Mouse (Mus musculus) forebrain, embryonic 13.5 days (tissue): ENCODE data around the gene Stx1a. TPM values are rescaled to one million over a fixed set of nuclear protein-coding genes. Genes with fewer than 3 reads are reported as not detected.

ENCODE experiments used
- ATAC-seq: fragments of 200-750 bp; cut with Nextera tagmentation; 2 replicates; pipeline ENCODE4 v1.8.0; 2017
- H3K27ac ChIP-seq: fragments of 300-500 bp; sonication (generic); 2 replicates; pipeline ENCODE4 v1.5.1; 2015; ENCODE audit warnings: inconsistent platforms, mild to moderate bottlenecking, moderate library complexity
- H3K27me3 ChIP-seq: fragments of 300-500 bp; sonication (generic); 2 replicates; pipeline ENCODE4 v1.6.1; 2015; ENCODE audit warnings: mild to moderate bottlenecking, inconsistent platforms
- H3K36me3 ChIP-seq: fragments of 300-500 bp; sonication (generic); 2 replicates; pipeline ENCODE4 v1.6.1; 2015; ENCODE audit warnings: mild to moderate bottlenecking, inconsistent platforms; ENCODE audit not compliant: poor library complexity, severe bottlenecking
- H3K4me1 ChIP-seq: fragments of 300-500 bp; sonication (generic); 2 replicates; pipeline ENCODE4 v1.6.1; 2015; ENCODE audit warnings: inconsistent platforms
- H3K4me2 ChIP-seq: fragments of 300-500 bp; sonication (generic); 2 replicates; pipeline ENCODE4 v1.6.1; 2015; ENCODE audit warnings: inconsistent platforms, mild to moderate bottlenecking, moderate library complexity
- H3K4me3 ChIP-seq: fragments of 300-500 bp; sonication (generic); 2 replicates; pipeline ENCODE4 v1.5.1; 2015; ENCODE audit warnings: mild to moderate bottlenecking, inconsistent platforms
- H3K9ac ChIP-seq: fragments of 300-500 bp; sonication (generic); 2 replicates; pipeline ENCODE4 v1.6.1; 2015; ENCODE audit warnings: mild to moderate bottlenecking, inconsistent platforms
- H3K9me3 ChIP-seq: fragments of 300-500 bp; sonication (generic); replicated peaks from 2 replicates; pipeline ENCODE4 v1.6.1; 2016; ENCODE audit warnings: inconsistent platforms
- WGBS: fragments of 180-500 bp; shearing (Covaris S2); methylation state at CpG from one replicate; pipeline ENCODE4 v1.1.7; 2015; 5-methylcytosine and 5-hydroxymethylcytosine counted together
- polyA plus RNA-seq: library from polyadenylated mRNA; unstranded; fragments of >200 nt; fragmentation: Nextera tagmentation; extraction: Ambion mirVana; gene quantifications from 2 replicates; pipeline ENCODE4 v1.2.1, GENCODE M21; 2015

Gene Stx1a
- polyA plus RNA-seq, 1 experiment from 2014 or later: 34.1 TPM

DNA sequence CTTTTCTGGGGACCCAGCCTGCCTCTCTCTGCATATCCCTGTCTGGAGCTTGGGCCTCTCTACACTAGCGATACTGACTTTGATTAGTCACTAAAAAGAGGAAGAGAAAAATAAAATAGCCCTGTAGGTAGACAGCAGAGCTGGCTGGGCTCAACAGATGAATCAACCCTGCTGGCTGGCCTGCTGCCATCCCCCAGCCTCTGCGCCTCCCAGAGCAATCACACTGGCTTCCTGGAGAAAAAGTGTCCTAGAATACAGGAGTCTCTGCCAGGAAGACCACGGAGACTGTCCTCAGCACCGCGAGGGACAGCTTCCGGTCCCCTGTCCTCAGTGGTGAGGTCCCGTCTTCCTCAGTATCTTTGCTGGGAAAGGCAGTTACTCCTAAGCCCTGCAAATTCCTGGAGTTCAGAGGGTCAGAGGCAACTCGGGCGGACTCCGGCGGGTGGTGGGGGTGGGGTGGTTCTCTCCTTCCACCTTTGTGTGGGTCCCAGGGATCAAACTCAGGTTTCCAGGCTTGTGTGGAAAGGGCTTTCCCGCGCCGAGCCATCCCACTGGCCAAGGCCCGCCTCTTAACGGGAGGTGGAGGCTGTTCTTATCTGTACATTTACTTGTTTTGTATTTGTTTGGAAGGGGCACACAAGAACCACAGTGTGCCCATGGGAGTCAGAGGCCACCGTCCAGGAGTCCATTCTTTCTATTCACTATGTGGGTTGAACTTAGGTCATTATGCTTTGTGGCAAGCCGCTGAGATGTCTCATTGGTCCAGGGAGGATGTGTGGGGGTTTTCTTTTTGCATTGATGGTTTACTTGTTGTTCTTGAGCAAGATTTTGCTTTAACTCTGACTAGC, 5.9 kb downstream of the Stx1a start:
- H3K9me3 ChIP-seq: no peaks in the 10 kb centered on the region
- no peak for ATAC-seq
- no peaks in the 10 kb centered on the region for H3K27me3 ChIP-seq
- no peak overlapping the region for H3K27ac ChIP-seq
- H3K4me3 ChIP-seq: no peak overlapping the region
- 58% methylated on average over 18 of the region's 18 CpGs for WGBS
- no peak overlapping the region for H3K4me2 ChIP-seq
- H3K4me1 ChIP-seq: peaks cover 17% of the 10 kb centered on the region
- H3K36me3 ChIP-seq: 0 out of 2 replicates have a peak, but pooled peaks cover 3% of the 10 kb centered on the region
- no peak overlapping the region for H3K9ac ChIP-seq

- WGBS: 94% methylated on average over 5 of the region's 5 CpGs
- Histone ChIP-seq H3K4me2 (no peak overlapping the region), H3K27ac (no peak overlapping the region), H3K4me3 (no peak overlapping the region), H3K9me3 (peaks cover 4% of the 10 kb centered on the region; the same call in 1 of the 2 replicates), H3K36me3 (0 out of 2 replicates have a peak, but pooled peaks cover 7% of the 10 kb centered on the region), H3K9ac (no peak overlapping the region), H3K27me3 (no peaks in the 10 kb centered on the region), H3K4me1 (no peaks in the 10 kb centered on the region)
- no peak for ATAC-seq
Observed at GRCm38 (mm10) chr5:135032581-135032980, 9.3 kb downstream of the Stx1a start.

GRCm38 (mm10) chr5:135034593-135034992, 11.3 kb downstream of the Stx1a start:
- Histone ChIP-seq H3K27me3 (no peaks in the 10 kb centered on the region), H3K4me2 (no peak overlapping the region), H3K4me1 (no peaks in the 10 kb centered on the region), H3K9ac (no peak overlapping the region), H3K4me3 (no peak overlapping the region), H3K27ac (no peak overlapping the region), H3K36me3 (0 out of 2 replicates have a peak, but pooled peaks cover 7% of the 10 kb centered on the region), H3K9me3 (peaks cover 4% of the 10 kb centered on the region; the same call in 1 of the 2 replicates)
- no peak for ATAC-seq
- WGBS: 96% methylated on average over 2 of the region's 2 CpGs

- no peak overlapping the region for H3K9ac ChIP-seq
- no peak overlapping the region for H3K4me3 ChIP-seq
- no peak for ATAC-seq
- no peaks in the 10 kb centered on the region for H3K4me1 ChIP-seq
- no peaks in the 10 kb centered on the region for H3K27me3 ChIP-seq
- no peak overlapping the region for H3K27ac ChIP-seq
- WGBS: 68% methylated on average over 18 of the region's 18 CpGs
- peaks cover 4% of the 10 kb centered on the region; the same call in 1 of the 2 replicates for H3K9me3 ChIP-seq
- H3K4me2 ChIP-seq: no peak overlapping the region
- 0 out of 2 replicates have a peak, but pooled peaks cover 7% of the 10 kb centered on the region for H3K36me3 ChIP-seq
Observed at GRCm38 (mm10) chr5:135035608-135036359, 12.5 kb downstream of the Stx1a start.

DNA sequence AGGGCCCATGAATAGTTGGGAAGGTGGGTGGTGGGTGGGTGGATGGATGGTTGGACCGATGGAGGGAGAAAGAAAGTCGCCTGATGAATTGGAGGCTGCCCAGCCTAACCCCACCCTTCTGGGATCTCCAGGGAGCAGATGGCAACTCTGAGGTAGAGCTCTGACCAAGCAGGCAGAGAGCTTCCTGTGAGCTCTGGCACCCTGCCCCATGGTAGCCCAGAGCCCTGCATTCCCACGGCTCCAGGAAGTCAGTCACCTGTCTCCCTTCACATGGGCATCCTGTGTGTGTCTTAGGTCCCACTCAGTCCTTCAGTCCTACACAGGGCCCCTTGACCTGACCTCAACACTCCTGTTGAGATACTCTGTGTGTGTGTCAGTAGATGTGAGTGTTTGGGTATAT, 14.7 kb downstream of the Stx1a start:
- Histone ChIP-seq H3K9ac (no peak overlapping the region), H3K27me3 (no peaks in the 10 kb centered on the region), H3K9me3 (peaks cover 4% of the 10 kb centered on the region; the same call in 1 of the 2 replicates), H3K27ac (no peak overlapping the region), H3K4me1 (no peaks in the 10 kb centered on the region), H3K36me3 (0 out of 2 replicates have a peak, but pooled peaks cover 4% of the 10 kb centered on the region), H3K4me3 (no peak overlapping the region), H3K4me2 (no peak overlapping the region)
- no peak for ATAC-seq
- 96% methylated on average over 3 of the region's 3 CpGs for WGBS

- H3K27ac ChIP-seq: no peak overlapping the region
- H3K36me3 ChIP-seq: 0 out of 2 replicates have a peak, but pooled peaks cover 4% of the 10 kb centered on the region
- H3K9me3 ChIP-seq: peaks cover 3% of the 10 kb centered on the region; the same call in 1 of the 2 replicates
- no peak overlapping the region for H3K9ac ChIP-seq
- H3K4me3 ChIP-seq: no peak overlapping the region
- H3K4me2 ChIP-seq: no peak overlapping the region
- no peaks in the 10 kb centered on the region for H3K27me3 ChIP-seq
- WGBS: 85% methylated on average over 9 of the region's 9 CpGs
- H3K4me1 ChIP-seq: no peaks in the 10 kb centered on the region
- no peak for ATAC-seq
Observed at GRCm38 (mm10) chr5:135039541-135039940, 16.3 kb downstream of the Stx1a start.

- ATAC-seq: no peak
- no peaks in the 10 kb centered on the region for H3K9me3 ChIP-seq
- H3K4me3 ChIP-seq: no peak overlapping the region
- H3K27me3 ChIP-seq: no peaks in the 10 kb centered on the region
- H3K27ac ChIP-seq: peak overlapping the region; percentile 31; the same call in 1 of the 2 replicates
- peak overlapping the region; percentile 30; the same call in 1 of the 2 replicates for H3K9ac ChIP-seq
- H3K36me3 ChIP-seq: peaks cover 10% of the 10 kb centered on the region; the same call in 1 of the 2 replicates
- H3K4me2 ChIP-seq: no peak overlapping the region
- no peaks in the 10 kb centered on the region for H3K4me1 ChIP-seq
- WGBS: 29% methylated on average over 6 of the region's 6 CpGs
Observed at GRCm38 (mm10) chr5:135040059-135040458, 16.8 kb downstream of the Stx1a start.

GRCm38 (mm10) chr5:135040777-135041176, 17.5 kb downstream of the Stx1a start:
- no peaks in the 10 kb centered on the region for H3K9me3 ChIP-seq
- WGBS: 87% methylated on average over 11 of the region's 11 CpGs
- no peak overlapping the region for H3K9ac ChIP-seq
- H3K4me1 ChIP-seq: no peaks in the 10 kb centered on the region
- no peak for ATAC-seq
- no peaks in the 10 kb centered on the region for H3K27me3 ChIP-seq
- H3K4me2 ChIP-seq: no peak overlapping the region
- H3K27ac ChIP-seq: no peak overlapping the region
- peaks cover 15% of the 10 kb centered on the region for H3K36me3 ChIP-seq
- H3K4me3 ChIP-seq: no peak overlapping the region

- Histone ChIP-seq H3K36me3 (peaks cover 17% of the 10 kb centered on the region), H3K27me3 (no peaks in the 10 kb centered on the region), H3K4me1 (no peaks in the 10 kb centered on the region), H3K4me2 (no peak overlapping the region), H3K9me3 (no peaks in the 10 kb centered on the region), H3K9ac (no peak overlapping the region), H3K27ac (no peak overlapping the region), H3K4me3 (no peak overlapping the region)
- no peak for ATAC-seq
- 28% methylated on average over 19 of the region's 21 CpGs for WGBS
Observed at GRCm38 (mm10) chr5:135042105-135042788, 19.0 kb downstream of the Stx1a start.

DNA sequence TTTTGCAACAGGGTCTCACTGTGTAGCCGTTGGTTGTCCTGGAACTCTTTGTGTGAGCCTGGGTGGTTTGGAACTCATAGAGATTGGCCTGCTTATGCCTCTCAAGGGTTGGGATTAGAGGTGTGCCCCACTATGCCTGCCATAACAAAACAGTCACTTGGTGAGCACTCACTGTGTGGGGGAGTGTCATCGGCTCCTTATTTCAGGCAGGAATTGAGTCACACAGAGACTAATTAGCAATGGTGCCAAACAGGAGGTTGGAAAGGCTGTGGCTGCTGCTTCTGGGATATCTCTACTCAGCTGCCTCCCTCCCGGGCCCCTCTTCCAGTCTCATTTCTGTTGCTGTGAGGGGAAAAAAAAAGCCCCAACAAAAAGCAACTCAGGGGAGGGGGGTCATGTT, 21.3 kb downstream of the Stx1a start:
- no peak for ATAC-seq
- Histone ChIP-seq H3K9ac (no peak overlapping the region), H3K36me3 (peaks cover 26% of the 10 kb centered on the region), H3K27me3 (no peaks in the 10 kb centered on the region), H3K4me1 (no peaks in the 10 kb centered on the region), H3K4me3 (no peak overlapping the region), H3K9me3 (no peaks in the 10 kb centered on the region), H3K4me2 (no peak overlapping the region), H3K27ac (no peak overlapping the region)
- WGBS: 90% methylated on average over 3 of the region's 3 CpGs

DNA sequence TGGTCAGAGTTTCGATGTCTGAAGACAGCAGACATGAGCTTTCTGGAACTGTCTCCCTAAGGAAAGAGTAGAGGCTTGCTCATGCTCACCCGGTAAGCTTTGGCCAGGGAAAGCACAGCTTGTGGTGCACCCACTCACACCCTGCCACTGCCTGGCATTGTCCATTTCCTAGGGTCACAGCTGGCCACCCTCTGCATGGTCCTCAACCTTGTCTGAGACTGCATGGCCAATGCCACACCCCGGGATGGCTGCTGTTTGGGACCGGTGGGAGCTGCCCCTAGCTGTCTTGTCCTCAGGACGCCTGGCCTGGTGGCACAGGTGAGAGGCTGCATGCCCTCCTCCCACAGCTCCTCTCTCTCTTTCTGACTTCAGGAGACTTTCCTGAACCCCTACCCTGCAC, 25.3 kb downstream of the Stx1a start:
- Histone ChIP-seq H3K4me2 (no peak overlapping the region), H3K4me3 (no peak overlapping the region), H3K9me3 (no peaks in the 10 kb centered on the region), H3K36me3 (peaks cover 46% of the 10 kb centered on the region), H3K9ac (no peak overlapping the region), H3K4me1 (no peaks in the 10 kb centered on the region), H3K27me3 (no peaks in the 10 kb centered on the region), H3K27ac (no peak overlapping the region)
- no peak for ATAC-seq
- WGBS: 95% methylated on average over 5 of the region's 5 CpGs
